Comparison of ENCODE assay signal across 10 mouse cellular contexts in the genomic region with DNA sequence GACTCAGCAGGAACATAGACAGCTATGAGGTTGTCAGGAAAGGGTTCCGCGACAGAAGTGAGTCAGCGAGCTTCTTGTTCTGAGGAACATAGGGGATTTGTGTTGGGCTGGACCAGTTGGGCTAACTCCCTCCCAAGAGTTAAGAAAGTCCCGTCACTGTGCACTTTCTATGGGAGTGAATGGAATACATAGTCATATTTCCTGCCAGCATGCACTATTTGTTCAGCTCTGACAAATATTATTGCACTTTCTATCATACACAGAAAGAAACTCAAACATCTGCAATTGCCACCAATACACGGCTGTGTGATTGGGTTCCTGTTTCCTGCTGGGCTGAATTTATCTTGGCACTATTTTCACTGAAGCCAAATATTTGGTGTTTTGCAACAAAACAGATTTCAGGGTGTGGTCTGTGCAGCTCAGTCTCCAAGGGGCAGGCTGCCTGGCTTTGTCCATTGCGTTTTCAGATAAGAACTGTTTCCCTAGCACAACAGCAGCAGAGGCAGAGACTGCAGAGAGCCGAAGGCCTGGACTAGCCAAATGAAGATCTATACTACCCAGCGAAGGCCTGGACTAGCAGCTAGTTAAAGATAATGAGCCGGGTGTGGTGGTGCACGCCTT. TPM values are rescaled to one million over a fixed set of nuclear protein-coding genes. Genes with fewer than 3 reads are reported as not detected.
DNase-seq lines count a peak whose midpoint lies in the region; ATAC-seq lines count a peak whose summit lies in the region.
"Had no signal": no experiment of that assay in that cellular context is flagged by ENCODE, and none has a peak within 500 bp of the region (broad histone marks: within the 10 kb centered on the region; RNA-seq: fewer than 3 reads in every experiment).

No protein-coding gene starts in this region.

- H3K27me3 ChIP-seq in heart, embryonic 11.5 days (ENCODE audit: control insufficient read depth, insufficient read depth, low read length), result 0 out of 2 replicates have a peak, but pooled peaks cover 2% of the 10 kb centered on the region
- peaks cover 9% of the 10 kb centered on the region; the same call in 1 of the 2 replicates for H3K27me3 ChIP-seq in midbrain, embryonic 13.5 days

- no peak overlapping the region for H3K27ac ChIP-seq in heart, embryonic 11.5 days (ENCODE audit: low read depth, low read length)
- no peak overlapping the region for H3K27ac ChIP-seq in midbrain, embryonic 13.5 days

- H3K9me3 ChIP-seq in heart, embryonic 11.5 days (replicated peaks; ENCODE audit: control insufficient read depth, low read length), result peaks cover 3% of the 10 kb centered on the region; the same call in 1 of the 2 replicates
- peaks cover 5% of the 10 kb centered on the region for H3K9me3 ChIP-seq in midbrain, embryonic 13.5 days

- intact Hi-C loops in heart, postnatal 36 days (cut with DNase I), result no loop called here

- H3K9ac ChIP-seq in heart, embryonic 11.5 days (ENCODE audit: low read depth, low read length), result no peak overlapping the region
- H3K9ac ChIP-seq in midbrain, embryonic 13.5 days (replicated peaks), result no peak overlapping the region

- H3K4me1 ChIP-seq in heart, embryonic 11.5 days (ENCODE audit: control insufficient read depth, insufficient read depth, low read length), result no peaks in the 10 kb centered on the region
- H3K4me1 ChIP-seq in midbrain, embryonic 13.5 days (replicated peaks), result no peaks in the 10 kb centered on the region

- WGBS in heart, embryonic 11.5 days (ENCODE audit: insufficient replicate concordance), result 68% methylated on average over 10 of the region's 10 CpGs
- 87% methylated on average over 10 of the region's 10 CpGs for WGBS in midbrain, embryonic 13.5 days

- no peak for ATAC-seq in heart, embryonic 11.5 days (replicated peaks; ENCODE audit: insufficient number of reproducible peaks, low FRiP score, low TSS enrichment)
- ATAC-seq in midbrain, embryonic 13.5 days, result no peak

- H3K4me3 ChIP-seq in heart, embryonic 11.5 days (ENCODE audit: low read depth, low read length), result no peak overlapping the region
- no peak overlapping the region for H3K4me3 ChIP-seq in midbrain, embryonic 13.5 days (replicated peaks)
- H3K4me3 ChIP-seq: erythroblast, embryonic 14.5 days had no signal

- DNase-seq in heart, adult 11 months, result peak; percentile 96
- DNase-seq in R1 (ENCODE audit: low read depth, low spot score), result peak; percentile 21
- peak; percentile 29 for DNase-seq in heart, postnatal 36 days
- DNase-seq in lung, postnatal 4 days, result peak; percentile 14 to 45
- no peak for DNase-seq in thymus, adult 18-20 months
- no peak for DNase-seq in cerebellum, adult 18-20 months
- DNase-seq: right cerebral cortex, postnatal 14 days had no signal

- no peaks in the 10 kb centered on the region for H3K36me3 ChIP-seq in heart, embryonic 11.5 days (ENCODE audit: control insufficient read depth, insufficient read depth, low read length)
- H3K36me3 ChIP-seq in midbrain, embryonic 13.5 days, result no peaks in the 10 kb centered on the region

- H3K4me2 ChIP-seq in heart, embryonic 11.5 days, result no peak overlapping the region
- no peak overlapping the region for H3K4me2 ChIP-seq in midbrain, embryonic 13.5 days (replicated peaks)

RNA-seq across cellular contexts. Expression of a gene that starts 9.1 kb away (rescaled TPM):
- polyA plus RNA-seq in heart, embryonic 11.5 days (2014; fragmentation: Nextera tagmentation; extraction: Ambion mirVana), result 72.7 and 78.4 TPM in 2 replicates
- 100 to 1,000 TPM; 111 to 123 TPM for total RNA-seq in heart, postnatal 36 days (2021)
- 102 and 104 TPM in 2 replicates for polyA plus RNA-seq in midbrain, embryonic 13.5 days (2015; fragmentation: Nextera tagmentation; extraction: Ambion mirVana)

RNA-seq across cellular contexts. Expression of a gene that starts 10.3 kb away (rescaled TPM):
- 14.7 and 14.8 TPM in 2 replicates for polyA plus RNA-seq in heart, embryonic 11.5 days (2014; fragmentation: Nextera tagmentation; extraction: Ambion mirVana)
- 10 to 100 TPM; 15.8 to 20.6 TPM for total RNA-seq in heart, postnatal 36 days (2021)
- polyA plus RNA-seq in midbrain, embryonic 13.5 days (2015; fragmentation: Nextera tagmentation; extraction: Ambion mirVana), result 16.9 and 18.3 TPM in 2 replicates

RNA-seq across cellular contexts. Expression of a gene that starts 39.6 kb away (rescaled TPM):
- polyA plus RNA-seq in heart, embryonic 11.5 days (2014; fragmentation: Nextera tagmentation; extraction: Ambion mirVana), result 0.27 and 0.42 TPM in 2 replicates
- under 1 TPM in 1 of 2 experiments, not detected in 1; 0.14 TPM for total RNA-seq in heart, postnatal 36 days (2021)
- polyA plus RNA-seq in midbrain, embryonic 13.5 days (2015; fragmentation: Nextera tagmentation; extraction: Ambion mirVana), result 0.19 and 0.34 TPM in 2 replicates
- polyA plus RNA-seq: erythroblast, embryonic 14.5 days had no signal

Comparison
In these comparisons a context has a peak if more than half of its experiments do, and no peak if none do; other contexts are left out.
1. DNase-seq: peak in heart, adult 11 months (single experiment), R1 (single experiment), heart, postnatal 36 days (2 of 2) and lung, postnatal 4 days (2 of 2); none in thymus, adult 18-20 months (0 of 2) and cerebellum, adult 18-20 months (0 of 2).